Mouse (Mus musculus) naive thymus-derived CD4-positive, alpha-beta T cell, adult 2 months (primary cell): ENCODE data around the gene Hic1.

Experiments used
- DNase-seq: peaks from one replicate; pipeline ENCODE4 v3.0.0-alpha.2; 2011; ENCODE audit warnings: low read depth

Hic1 gene

GRCm38 (mm10) chr11:75148332-75149035, 20.8 kb downstream of the Hic1 start:
- DNase-seq: no peak

- no peak for DNase-seq
Observed at GRCm38 (mm10) chr11:75147846-75148168, 21.5 kb downstream of the Hic1 start.

DNA sequence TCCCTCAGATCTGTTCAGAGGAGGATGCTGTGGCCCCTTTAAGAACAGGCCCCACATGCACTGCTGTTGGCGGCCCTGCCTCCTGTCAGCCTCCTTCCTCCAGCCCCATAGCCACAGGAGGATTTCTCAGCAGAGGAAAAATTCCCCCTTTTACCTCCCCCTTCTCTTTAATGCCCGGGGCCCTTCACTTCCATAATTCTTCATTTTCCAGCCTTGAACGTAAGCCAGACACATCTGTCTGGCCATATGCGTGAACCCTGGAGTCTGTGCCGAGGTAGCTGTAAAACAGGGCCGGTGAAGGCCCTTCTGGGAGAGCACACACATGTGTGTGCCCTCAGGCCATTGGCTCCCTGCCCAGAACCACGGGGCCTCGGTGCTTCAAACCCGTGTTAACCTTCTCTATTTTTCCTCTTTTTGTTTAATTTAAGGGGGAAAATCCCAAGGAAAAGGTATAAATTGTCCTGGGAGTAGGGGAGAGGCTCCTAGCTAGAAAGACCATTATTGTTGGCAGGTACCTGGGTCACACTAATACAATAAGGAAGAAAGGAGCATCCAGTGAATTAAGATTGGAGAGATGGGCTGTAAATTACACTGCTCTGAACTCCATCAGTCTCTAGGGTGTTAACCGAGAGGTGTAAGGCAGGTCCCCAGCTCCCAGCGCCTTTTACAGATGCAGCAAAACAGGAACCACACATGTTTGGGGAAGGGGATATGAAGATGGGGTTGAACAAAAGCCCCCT, 22.0 kb downstream of the Hic1 start:
- no peak for DNase-seq

- no peak for DNase-seq
Observed at GRCm38 (mm10) chr11:75145841-75146240, 23.5 kb downstream of the Hic1 start.

- DNase-seq: no peak
Observed at GRCm38 (mm10) chr11:75142749-75143148, 26.6 kb downstream of the Hic1 start.

GRCm38 (mm10) chr11:75141913-75142312, 27.4 kb downstream of the Hic1 start:
- no peak for DNase-seq

- no peak for DNase-seq
Observed at GRCm38 (mm10) chr11:75141038-75141437, 28.3 kb downstream of the Hic1 start.

GRCm38 (mm10) chr11:75140431-75140830, 28.9 kb downstream of the Hic1 start:
- DNase-seq: no peak

DNA sequence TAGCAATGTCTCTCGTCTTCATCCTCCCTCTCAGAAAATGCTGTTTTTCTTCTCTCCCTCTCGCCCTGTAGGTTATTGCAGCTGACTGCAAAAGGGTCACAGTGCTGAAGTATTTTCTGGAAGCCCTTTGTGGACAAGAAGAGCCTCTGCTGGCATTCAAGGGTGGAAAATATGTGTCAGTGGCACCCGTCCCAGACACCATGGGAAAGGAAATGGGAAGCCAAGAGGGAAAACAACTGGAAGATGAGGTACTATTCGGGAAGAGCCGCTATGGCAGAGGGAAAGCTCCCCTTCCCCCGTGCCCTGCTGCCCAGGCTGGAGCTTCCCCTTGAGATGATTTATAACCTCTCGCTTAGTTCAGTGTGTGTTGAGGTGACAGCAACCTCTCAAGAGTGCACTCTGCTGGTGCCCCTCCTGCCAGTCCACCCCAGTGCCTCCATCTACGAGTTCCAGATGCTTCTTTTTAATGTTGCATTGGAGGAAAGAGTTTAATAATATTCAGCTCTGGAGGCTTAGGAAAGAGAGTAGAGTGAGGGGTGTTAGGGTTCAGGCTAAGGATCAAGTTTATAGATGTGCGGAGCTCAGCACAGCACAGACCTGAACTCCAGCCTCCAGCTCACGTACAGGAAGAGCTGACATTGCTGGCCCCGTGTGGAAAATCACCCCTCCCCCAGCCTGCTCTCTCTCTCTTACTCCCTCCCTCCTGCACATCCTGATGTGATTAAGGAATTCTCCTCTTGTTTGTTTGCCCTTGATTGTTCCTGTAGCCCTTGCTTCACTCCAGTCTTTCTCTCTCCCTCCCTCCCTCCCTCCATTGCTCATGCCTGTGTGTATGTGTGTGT, 30.0 kb downstream of the Hic1 start:
- no peak for DNase-seq

- DNase-seq: peak; percentile 24
Observed at GRCm38 (mm10) chr11:75136666-75137398, 32.5 kb downstream of the Hic1 start.

- DNase-seq: no peak
Observed at GRCm38 (mm10) chr11:75135358-75135757, 34.0 kb downstream of the Hic1 start.

- no peak for DNase-seq
Observed at GRCm38 (mm10) chr11:75134485-75135068, 34.7 kb downstream of the Hic1 start.

DNA sequence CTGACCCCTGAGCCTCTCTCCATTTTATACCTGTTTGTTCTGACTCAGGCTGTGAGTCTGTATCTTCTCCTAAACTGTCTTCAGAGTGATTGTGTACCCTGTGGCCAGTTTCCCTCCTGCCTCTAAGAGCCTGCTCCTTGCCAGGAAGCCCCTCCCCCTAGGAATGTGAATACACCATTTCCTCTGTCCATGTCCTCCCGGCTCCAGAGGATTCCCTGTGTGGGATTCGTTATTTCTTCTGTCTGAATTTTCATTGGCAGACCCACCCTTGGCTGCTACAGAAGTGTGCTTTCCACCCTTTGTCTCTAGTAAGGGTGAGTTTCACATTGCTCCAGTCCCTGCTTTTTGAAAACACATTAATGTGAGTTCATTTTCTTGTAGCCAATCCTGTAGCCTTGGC, 35.4 kb downstream of the Hic1 start:
- DNase-seq: no peak

DNA sequence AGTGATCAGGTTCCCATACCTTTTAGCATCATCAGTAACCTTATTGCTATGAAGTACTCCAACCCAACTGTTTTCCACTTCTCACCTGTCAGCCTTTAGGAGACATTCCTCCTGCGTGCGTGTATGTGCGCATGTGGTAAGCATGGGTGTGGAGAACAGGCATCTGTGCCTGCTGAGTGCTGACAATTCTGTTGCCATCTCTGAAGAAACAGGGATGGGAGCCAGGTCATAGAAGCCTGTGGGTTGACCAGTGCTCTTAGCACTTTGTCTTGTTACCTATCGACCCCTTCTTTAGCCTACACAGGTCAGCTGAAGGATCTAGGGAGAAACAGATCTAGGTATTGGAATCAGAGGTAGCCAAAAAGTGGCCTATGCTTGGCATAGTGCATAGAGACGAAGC, 35.9 kb downstream of the Hic1 start:
- no peak for DNase-seq

- DNase-seq: no peak
Observed at GRCm38 (mm10) chr11:75132278-75132677, 37.0 kb downstream of the Hic1 start.

DNA sequence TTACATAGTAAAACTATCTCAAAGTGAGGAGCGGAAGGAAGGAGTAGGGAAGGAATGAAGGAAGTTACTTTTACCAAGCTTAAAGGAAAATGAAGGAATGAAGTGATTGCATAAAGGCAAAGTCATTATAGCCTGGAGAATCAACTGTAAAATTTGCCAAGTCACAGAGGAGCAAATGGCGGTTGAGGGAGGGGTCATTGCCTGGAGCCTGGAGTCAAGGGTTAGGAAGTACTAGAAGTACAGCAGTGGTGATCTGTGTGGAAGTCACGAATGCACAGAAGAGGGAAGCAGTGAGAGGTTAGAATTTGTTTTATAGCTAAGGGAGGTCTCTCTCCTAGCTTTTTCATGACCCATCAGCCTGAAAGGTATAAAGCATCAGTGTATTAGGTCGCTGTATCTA, 38.0 kb downstream of the Hic1 start:
- no peak for DNase-seq

DNA sequence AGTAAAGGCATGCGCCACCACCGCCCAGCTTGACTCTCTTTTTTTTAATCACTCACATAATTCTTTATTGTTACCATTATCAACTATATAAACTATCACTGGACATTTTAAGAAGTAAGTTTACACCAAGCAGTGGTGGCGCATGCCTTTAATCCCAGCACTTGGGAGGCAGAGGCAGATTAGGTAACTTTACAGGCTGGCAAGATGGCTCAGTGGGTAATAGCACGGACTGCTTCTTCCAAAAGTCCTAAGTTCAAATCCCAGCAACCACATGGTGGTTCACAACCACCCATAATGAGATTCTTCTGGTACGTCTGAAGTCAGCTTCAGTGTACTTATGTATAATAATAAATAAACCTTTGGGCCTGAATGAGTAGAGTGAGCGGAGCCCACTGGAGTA, 39.8 kb downstream of the Hic1 start:
- DNase-seq: no peak

GRCm38 (mm10) chr11:75126384-75126783, 42.9 kb downstream of the Hic1 start:
- no peak for DNase-seq

GRCm38 (mm10) chr11:75124406-75124805, 44.9 kb downstream of the Hic1 start:
- DNase-seq: no peak

DNA sequence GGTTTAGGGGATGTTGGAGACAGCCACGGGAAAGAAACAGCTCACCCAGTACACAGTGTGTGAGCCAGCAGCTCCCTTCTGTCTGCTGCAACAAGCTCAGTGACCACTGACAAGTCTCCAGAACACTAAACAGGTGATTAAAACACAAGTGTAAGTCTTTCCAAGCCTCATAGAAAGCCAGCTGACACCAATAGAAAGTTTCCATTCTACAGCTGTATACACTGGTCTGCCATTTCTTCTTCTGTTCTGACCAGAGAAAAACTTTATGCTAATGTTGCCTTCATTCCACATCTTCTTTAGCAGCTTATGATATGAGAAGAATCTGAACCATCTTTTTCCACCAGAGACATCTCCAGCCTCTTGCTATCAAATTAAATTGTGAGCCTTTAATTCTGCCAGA, 48.0 kb downstream of the Hic1 start:
- no peak for DNase-seq

DNA sequence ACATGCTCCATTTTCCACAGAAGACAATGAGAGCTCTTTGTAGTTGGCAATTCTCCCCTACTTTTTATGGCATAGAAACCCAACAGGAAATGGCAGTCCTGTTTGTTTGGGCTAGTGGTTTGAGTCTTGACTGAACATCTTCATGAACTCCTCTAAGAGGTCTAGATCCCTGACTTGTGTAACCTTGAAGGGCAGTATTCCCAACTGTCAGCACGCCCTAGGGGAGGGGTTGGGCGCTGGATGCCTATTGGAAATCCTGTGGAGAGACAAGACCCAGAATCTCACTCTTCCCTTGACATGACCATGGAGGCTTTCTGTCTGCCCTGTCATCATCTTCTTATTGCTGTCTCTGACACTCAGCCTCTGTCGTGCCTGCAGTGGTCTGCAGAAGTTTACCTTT, 49.5 kb downstream of the Hic1 start:
- DNase-seq: no peak

DNA sequence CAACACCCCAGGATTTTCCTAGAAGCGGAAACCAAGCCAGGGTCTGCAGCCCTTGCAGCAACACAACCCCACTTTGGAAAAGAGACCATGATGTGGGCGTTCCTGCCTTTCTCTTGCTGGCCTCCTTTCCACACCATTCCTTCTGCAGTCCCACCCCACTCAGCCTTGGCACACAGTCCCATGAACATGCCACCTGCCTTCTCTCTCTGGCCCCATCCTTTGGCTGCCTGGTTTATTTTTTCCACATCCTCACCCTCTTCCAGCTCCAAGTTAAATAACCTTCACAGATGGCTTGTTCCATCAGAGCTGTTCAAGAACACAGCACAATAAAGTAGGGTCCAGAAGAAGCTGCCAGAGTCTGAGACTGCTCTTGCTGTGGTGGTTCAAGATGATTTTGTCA, 50.0 kb downstream of the Hic1 start:
- DNase-seq: no peak
